Mouse (Mus musculus) retina, postnatal 7 days (tissue): ENCODE measurements around the gene Itpripl2.

Experiments used
- DNase-seq: peaks from one replicate; pipeline ENCODE4 v3.0.0-alpha.2; 2012; ENCODE audit warnings: low read depth, low spot score

Gene Itpripl2

DNA sequence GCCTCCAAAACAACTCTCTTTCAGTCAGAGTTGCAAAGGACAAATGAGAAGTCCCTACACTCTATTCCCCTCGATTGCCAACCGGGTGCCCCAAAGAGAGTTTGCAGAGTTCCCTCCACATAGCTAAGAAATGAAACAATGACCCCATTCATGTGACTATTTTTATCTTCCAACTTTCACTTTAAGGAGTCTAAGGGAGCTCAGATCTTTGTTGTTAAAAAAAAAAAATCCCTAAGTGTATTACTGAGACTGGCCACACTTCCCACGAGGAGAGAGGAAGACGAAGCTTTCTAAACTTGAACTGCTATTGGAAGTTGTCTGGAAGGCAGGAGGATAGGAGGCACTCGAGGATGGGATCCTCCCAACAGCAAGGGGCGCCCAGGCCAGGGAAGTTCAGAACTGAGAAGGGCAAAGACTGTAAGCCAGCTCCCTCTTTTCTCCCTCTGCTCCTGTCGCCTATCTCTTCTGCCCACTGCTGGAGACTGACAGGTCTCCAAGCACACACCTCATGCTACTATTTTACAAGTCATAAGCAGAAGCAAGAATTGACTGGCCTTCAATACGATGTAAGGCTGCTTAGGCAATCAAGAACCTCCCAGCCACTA is 3.6 kb downstream of the Itpripl2 start:
- no peak for DNase-seq

DNA sequence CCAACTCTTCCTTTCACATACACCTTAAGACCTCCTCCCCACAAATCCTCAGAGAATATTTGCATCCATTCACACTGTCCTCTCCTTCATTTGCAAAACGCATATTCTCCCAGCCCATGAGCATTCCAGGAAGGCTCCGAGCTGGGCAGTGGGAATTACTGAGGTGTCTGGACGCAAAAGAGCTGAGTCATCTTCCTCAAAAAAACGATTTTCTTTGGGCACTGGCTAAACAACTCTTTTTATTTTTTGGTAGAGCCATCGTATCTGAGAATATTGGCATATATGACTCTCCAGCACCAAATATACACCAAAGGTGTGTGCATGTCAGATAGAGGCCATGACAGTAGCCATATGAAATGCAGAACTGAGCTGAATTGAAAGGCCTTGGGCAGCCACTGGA is 4.9 kb downstream of the Itpripl2 start:
- no peak for DNase-seq

DNA sequence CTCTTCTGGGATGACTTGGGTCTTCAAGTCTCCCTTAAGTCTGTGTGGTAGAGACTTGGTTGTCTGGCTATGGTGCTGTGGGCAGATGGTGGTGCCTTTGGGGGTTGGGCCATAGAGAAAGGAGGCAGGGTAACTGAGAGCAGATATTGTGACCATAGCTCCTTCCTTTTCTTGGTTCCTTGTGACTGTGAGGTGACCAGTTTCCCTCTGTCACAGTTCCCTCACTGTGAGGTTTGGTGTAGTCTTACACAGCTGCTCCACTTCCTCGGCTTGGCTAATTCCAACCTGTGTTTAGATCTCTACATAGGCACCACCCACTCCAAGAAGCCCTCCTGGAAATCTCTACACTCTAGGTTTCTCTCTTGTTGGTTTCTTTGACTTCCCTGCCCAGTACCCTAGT is 7.8 kb downstream of the Itpripl2 start:
- no peak for DNase-seq

DNA sequence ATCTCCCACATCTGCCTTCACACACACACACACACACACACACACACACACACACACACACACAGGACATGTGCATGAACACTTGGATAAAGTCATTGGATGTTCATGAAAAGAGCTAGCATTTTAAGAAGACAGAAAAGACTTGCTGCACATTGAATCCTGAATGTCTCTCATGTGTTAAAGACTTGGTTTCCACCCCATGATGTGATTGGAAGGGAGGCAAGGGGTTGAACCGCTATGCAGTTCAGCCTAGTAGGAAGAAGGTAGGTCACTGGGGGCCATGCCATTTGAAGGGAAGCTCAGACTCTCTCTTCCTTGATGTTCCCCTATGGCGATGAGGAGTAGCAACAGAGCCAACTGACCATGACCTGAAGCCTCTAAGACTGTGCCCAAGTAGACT is 9.8 kb downstream of the Itpripl2 start:
- no peak for DNase-seq

DNA sequence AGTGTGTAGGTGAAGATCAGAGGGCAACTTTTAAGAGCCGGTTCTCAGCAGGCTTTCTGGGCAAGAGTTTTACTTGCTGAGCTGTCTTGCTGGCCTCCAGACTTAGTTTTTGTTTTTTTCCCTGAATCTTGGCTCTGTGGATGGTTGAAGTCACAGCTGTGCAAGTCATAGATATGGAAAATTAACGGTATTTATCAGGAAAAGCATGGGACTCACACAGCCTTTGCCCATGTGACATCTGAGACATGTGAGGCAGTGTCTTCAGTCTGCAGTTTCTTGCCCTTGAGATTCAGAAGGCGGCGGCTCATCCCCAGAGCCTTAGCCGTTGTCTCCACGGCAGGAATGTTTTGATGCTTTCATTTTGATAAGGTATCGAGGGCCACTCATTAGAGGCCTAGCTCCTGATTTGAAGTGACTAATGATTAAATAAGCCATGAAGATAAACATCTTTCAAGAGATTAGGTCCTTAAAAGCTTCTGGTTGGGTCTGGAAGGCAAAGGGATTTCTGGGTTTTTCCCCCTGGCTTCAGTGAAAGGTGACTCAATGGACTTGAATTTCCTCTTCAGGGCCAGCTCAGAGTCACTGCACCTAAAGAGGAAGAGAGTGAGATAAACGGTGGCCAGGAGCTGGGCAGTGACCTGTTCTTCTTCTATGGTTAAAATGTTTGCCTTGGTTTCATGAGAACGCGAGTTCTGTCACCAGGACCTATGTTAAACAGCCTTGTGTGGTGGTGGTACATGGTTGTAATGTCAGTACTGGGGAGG is 10.5 kb downstream of the Itpripl2 start:
- no peak for DNase-seq

DNA sequence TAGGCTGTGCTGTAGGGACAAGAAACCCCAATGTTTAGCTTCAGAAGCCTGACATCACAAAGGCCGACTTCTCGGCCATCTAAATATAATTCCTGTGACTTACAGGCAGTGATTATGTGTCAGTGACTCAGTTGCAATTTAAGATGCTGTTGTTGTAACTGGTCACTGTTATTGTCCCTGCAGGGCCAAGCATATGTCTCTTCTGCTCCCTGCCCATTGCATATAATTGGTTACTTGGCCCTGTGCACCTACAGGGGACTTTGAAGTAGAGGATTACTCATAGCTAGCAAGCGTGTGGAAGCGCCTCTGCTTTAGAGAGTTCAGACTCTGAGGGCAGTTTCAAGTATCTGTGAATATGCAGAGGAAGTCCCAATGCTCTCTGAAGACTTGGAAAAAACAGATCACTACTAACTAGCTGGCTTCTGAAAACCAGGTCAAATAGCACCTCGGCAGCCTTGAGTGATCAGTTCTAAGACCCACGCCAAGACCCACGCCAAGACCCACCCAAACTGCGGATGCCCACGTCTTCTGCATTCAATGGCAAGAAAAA is 11.5 kb downstream of the Itpripl2 start:
- DNase-seq: no peak

DNA sequence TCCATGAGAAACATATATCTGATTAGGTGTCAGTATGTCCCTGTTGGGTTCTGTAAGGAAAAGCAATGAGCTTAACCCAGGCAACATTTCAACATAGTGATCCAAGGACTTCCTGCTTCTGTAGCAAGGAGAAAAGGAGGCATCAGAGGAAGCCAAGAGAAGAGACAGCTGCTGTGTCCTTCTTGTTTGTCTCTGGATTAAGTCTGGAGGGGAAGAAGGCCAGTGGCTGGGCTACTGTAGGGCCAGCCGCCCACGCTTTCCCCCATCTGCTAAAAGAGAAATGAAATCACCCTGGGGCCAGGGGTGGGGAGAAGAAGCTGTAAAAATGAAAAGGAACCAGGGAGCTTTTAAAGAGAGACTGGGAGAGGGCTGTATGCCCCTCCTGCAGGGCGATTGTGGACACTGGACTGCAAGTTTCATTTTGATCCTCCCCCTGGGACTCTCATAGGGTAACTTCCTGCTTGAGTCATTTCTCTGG is 12.9 kb downstream of the Itpripl2 start:
- DNase-seq: no peak

DNA sequence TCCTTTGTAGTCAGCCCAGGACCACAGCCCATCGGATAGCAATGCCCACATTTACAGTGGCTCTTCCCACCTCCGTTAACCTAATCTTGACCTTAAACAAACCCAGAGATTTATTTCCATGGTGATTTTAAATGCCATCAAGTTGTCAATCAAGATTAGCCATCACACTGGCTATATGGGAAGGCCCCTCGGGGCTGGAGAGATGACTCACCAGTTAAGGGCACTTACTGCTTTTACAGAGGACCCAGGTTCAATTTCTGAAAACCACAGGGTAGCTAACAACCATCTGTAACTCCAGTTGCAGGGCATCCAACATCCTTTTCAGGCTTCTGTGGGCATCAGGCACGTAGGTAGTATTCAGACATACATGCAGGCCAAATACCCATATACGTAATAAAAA is 15.3 kb downstream of the Itpripl2 start:
- no peak for DNase-seq

DNA sequence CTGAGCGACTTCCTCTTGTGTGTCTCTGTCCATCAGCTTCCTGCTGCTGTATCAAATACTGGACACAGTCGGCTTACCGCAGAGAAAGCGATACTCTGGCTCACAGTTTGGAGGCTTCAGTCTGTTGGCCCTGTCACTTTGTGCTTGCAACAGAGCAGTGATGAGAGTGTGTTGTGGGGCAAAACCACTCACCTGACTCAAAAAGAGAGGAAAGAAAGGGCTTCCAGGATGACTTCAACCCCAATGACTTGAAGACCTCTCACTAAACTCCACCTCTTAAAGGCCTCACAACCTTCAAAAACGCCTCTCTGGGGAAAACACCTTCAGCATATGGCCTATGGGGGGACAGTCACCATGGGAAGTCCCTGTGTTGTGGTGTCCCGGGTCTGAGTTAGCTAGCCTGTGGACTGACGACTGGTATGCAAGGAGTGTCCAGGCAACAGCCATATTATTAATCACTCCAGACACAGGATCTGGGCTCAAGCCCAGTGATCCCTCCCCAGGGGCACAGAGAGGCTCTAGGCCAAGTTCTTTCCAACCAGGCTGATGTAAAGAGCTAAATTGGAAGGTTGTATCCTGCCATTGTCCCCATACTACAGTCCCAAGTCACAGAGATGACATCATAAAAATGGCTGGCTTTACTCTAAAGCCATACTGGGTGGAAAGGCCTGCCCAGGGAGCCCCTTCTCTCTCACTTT is 16.6 kb downstream of the Itpripl2 start:
- no peak for DNase-seq

DNA sequence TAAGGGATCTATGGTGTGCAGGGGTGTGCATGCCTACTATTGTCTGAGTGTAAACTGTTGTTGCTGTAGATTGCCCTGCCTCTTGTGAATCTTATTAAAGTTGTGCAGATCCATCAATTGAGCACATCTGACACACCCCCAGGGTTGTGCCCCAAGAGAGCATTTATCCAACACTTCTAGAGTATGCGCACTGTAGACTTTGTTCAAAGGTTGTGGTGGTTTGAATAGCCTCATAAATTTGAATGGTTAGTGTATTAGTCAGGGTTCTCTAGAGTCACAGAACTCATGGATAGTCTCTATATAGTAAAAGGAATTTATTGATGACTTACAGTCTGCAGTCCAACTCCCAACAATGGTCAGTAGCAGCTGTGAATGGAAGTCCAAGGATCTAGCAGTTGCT is 18.9 kb downstream of the Itpripl2 start:
- no peak for DNase-seq

DNA sequence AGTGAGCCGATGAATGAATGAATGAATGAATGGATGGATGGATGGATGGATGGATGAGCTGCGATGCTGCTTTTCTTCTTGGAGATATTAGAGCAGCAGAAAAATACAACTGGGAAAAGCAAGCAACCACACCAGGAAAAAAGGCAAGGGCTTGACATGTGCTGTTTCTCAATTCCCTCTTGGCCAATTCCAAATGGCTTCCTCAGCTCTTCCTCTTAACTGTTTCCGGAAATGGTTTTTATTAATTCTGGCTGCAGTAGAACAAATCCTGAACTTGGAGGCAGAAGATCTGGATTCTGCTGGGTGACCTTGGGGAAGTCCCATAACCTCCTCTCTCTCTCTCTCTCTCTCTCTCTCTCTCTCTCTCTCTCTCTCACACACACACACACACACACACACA is 23.7 kb downstream of the Itpripl2 start:
- no peak for DNase-seq

DNA sequence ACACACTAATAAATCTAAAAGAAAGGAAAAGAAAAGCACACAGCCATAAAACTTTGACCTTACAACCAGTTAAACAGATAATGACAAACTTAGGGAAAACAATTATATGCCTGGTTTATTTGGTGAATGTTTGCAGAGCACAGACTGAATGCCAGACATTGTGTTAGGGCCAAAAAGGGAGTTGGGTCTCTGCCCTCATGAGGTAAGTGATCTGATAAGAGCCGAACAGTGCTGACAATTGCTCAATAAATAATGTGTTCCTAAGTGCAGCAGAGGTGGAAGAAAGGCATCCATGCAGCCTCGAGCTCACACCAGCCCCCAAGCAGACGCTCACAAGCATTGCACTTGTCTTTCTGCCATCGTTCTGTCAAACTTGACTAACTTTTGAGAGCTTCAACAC is 27.3 kb downstream of the Itpripl2 start:
- DNase-seq: no peak

DNA sequence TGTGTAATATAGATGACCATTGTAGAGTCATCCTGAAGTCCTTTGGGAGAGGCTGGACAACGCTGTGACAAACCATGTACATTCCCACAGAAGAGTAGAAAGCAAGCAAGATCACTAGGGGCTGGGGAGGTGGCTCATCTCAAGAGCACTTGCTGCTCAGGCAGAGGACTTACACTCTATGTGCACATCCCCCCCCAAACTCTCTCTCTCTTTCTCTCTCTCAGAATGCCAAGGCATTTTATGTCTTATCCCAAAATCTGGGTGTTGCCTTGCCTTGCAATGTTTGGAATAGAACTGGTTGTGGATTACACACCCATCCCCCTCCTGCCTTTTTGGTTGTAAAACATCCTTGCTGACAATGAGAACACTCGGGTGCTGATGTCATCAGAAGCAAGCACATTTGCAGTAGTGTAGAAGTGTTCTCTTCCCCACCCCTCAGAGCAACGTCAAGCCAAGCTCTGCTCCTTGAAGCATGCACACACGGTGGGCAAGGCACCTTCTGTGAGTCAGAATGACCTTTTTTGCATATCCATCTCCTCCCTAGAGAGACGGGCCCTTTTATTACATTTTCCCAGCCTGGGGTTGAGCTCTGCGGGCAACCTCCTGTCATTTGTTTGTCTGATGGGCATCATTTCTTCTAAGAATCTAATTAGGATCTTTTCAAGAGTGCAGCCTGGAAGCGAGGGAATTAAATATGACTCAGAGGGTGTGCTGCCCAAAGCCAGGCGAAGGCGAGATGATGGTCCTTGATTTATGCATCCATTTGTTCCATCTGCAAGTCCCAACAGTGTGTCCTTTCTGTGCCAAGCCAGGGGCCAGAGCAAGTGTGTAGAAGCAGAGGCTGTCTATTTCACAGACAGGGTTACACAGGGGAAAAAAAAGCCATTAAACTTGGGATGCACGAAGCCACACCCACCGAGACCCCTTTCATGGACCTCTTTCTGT is 28.7 kb downstream of the Itpripl2 start:
- no peak for DNase-seq

DNA sequence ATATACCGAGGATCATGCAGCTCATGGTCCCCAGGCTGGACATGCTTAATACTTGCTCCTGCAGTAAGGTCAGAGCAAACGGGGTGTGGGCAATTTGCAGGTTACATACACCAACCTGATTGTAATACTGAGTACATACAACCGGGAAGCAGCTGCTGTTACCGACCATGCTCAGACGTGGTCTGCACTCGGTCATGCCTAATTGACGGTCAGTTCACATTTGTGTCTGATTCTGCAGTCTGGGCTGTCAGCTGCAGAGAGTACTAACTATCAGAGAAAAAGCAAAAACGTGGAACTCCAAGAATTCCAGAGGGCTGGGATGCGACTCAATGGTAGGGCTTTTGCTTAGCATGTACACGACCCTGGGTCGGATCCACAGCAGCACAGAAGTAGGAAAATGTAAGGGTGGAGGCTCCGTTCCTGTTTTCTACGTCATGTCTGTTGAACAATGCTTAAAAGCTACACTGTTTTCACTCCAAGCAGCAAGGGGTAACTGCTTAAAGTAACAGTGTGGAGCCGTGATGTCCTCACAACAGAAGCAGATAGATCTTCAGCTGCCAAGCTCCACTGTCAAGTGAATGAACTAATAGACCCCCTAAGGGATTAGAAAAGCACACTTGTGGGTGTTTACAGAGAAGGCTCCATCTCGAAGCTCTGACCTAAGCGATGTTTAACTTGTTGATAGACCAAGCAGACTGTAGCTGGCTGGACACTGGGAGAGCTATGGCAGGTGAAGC is 30.2 kb downstream of the Itpripl2 start:
- DNase-seq: no peak

DNA sequence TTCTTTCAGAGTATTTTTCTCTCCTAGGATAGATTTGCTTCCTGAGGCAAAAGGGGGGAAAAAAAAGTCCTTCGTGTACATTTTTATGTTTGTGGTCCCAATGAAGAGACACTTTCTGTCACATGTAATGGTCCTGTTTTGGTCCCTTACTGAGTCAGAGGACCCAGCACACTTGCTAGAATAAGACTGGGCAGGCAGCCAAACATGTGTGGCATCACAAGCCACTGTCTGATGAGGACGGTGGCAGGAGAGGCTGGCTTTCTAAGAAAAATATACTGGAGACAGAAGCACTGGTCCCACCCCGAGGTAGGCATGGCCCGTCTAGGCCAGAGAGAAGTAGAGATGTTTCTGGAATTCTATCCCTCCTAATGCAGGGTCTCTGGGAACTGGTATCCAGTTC is 38.1 kb downstream of the Itpripl2 start:
- no peak for DNase-seq

DNA sequence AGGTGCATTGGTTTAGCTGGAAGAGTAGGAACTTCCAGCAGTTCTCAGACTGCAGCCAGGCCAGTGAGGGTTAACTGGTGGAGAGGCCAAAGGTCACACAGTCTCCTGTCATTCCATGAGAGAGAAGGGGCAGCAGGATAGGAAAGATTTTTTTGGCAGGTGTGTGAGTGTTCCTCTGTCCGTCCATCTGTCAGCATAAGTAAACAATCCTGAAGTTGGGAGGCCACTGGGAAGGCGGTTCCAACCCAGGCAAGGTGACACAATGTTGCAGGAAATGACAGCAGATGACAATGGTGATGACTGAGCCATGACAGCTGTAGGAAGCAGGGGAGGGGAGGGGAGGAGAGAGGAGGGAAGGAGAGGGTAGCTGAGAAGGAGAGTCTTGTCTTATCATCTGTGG is 38.8 kb downstream of the Itpripl2 start:
- no peak for DNase-seq

DNA sequence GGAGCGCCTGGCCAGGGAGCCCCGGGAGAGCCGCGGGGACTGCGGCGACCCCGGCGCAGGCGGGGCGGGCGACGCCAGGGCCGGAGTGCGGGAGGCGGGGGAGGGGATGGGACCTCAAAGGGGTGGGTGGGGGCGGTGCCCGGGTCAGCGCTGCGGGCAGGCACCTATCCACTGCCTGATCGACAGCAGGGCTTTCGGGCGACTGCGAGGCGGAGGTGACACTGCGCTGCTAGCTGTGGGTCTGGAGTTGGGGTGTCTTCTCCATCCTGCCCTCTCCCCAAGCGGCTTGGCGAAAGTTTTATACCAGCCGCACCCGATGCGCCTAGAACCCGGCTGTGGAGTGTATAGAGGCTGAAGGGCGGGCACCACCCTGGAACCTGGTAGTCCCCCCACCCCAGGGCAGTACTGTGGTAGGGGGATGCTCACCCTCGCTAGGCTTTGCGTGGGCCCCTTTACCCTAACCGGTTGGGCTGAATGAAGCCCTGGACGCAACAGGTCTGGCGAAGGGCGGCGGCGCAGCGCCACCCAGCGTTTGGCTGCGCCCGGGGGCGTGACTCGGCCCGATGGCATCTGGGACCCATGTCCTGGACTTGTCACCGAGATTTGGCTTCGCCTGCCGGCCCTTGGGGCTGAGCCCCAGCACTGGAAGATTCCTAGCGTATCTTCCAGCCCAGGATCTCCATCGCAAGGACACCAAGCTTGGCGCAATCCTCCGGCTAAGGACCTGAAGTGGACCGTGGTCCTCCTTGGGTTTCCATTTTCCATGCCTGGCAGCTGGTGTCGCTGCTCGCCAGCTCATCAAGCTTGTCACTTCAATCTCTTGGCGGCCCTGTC is 43.4 kb downstream of the Itpripl2 start, which contains the start of gene Syt17:
Gene Syt17, minus strand, starts transcription at position 89 of the 834 bp plus-strand sequence.
- DNase-seq: peak; percentile 39

DNA sequence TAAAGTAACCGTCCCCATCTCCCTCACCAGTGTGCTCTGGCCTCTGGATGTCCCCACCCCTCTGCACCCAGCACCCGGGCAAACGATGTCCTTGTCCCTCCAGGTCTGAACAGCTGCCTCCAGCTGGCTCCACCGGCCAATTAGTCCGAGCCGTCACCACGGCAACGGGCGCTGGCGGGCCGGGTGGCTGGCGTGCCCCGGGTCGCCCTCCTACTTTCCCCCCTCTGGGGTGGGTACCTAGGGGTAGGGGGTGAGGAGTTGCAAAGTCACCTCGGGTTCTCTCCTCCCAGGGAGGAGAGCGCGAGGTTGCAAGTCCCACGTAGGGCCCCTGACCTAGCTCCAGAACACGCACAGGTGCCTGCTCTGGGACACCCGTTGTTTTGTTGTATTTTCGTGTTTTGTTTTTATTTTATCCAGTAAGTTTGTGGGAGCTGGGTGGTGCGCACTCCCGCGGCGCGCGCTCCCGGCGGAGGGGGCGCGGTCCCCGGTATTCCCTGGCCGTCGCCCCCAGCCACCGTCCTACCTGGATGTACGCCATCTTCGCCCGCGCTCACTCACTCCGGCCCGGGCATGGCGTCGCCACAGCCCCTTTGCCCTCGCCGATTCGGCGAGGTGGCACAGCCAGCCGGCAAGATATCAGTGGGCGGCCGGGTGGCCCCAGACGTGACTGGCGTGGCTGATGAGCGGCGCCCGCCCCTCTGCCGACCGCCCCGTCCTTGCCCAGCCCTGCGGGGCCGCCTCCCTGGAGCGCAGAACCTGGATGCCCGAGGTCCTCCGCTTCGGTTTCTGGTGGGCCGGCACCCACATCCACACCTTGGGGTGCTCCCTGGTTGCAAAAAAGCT is 44.3 kb downstream of the Itpripl2 start:
- no peak for DNase-seq
